Mouse (Mus musculus): Measurements from ENCODE around the gene Tenm1. TPM values are rescaled to one million over a fixed set of nuclear protein-coding genes. Genes with fewer than 3 reads are reported as not detected.
A peak's percentile ranks its signal among the peaks of the same experiment; 100 is the strongest.

Tenm1 gene
- total and polyA plus RNA-seq, 2 experiments: not detected

DNA sequence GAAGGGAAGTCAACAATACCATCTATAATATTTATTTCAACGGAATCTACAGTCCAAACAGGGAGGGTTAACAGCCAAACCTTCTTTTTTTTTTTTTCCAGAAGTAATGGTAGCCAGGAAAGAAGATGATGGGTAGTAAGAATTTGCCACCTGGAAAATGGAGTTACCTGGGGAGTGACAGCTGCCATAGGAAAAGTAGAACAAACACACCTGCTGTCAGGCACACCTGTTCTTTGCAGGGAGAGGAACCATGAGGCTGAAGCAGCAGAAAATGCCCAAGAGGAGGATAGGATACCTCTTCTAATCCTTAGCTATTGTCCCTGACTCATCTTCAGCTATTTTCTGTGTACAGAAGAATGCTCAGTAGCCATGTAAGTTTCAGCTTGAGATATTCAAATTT lies 306.4 kb downstream of the Tenm1 start:
- TF ChIP-seq POLR2A (IDR thresholded peaks at IDR 0.05; ENCODE audit: extremely low read depth, insufficient read depth, low read length): no peak
- TF ChIP-seq CTCF (IDR thresholded peaks at IDR 0.05; ENCODE audit: low read depth, low read length): no peak
- no peaks in the 10 kb centered on the region for H3K36me3 ChIP-seq (ENCODE audit: control insufficient read depth, insufficient read depth, low read length)
- H3K4me3 ChIP-seq (ENCODE audit: insufficient read depth, low read depth, low read length): no peak overlapping the region
- H3K4me1 ChIP-seq (ENCODE audit: control insufficient read depth, insufficient read depth, low read length): no peaks in the 10 kb centered on the region
- no peak overlapping the region for H3K9ac ChIP-seq (ENCODE audit: low read depth, low read length)
- H3K27ac ChIP-seq (replicated peaks; ENCODE audit: insufficient read depth, low read depth, low read length): no peak overlapping the region
- H3K79me2 ChIP-seq (ENCODE audit: control insufficient read depth, insufficient read depth, low read length): no peaks in the 10 kb centered on the region
- no peaks in the 10 kb centered on the region for H3K27me3 ChIP-seq (ENCODE audit: control insufficient read depth, insufficient read depth, low read length)
- DNase-seq (ENCODE audit: extremely low read depth, low read depth, low spot score): no peak
- 58% methylated on average over 1 of the region's 1 CpGs for WGBS

DNA sequence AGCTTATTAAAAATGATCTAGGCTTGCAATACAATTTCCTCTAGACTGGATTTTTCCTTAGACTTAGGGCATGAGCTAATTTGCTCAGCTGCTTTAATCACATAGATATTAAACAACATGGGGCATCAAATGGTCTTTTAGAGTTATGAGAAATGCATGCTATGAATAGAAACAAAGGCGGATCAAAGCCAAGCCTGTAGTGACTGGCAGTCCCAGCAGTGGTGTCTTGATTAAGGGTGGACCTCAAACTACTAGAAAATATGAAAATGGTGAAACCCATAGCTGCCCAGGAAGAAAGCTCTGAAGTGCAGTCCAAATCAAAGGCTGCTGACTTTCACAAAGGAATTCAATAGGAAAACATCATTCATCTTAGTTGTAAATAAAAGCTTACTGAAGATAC lies 306.9 kb downstream of the Tenm1 start:
- no peak for TF ChIP-seq CTCF (IDR thresholded peaks at IDR 0.05; ENCODE audit: low read depth, low read length)
- no peak for TF ChIP-seq POLR2A (IDR thresholded peaks at IDR 0.05; ENCODE audit: extremely low read depth, insufficient read depth, low read length)
- WGBS: 74% methylated on average over 1 of the region's 1 CpGs
- H3K27me3 ChIP-seq (ENCODE audit: control insufficient read depth, insufficient read depth, low read length): no peaks in the 10 kb centered on the region

DNA sequence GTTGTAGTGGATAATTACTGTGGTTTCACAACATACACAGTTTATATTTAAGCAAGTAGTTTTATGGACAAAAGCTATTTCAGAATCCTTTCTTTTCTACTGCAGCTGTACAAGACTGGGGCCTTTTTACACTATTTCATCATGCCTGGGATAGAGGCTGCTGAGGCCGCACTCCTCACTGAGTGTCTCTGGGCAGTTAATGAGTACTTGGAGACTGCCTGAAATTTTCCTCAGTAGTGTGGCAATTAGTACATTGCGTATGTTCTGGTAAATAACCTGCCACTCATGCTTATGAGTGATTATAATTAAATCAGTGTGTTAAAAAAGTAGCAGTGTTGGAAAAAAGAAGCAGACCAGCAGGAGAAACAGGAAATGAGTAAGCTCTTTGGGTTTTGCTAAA lies 442.8 kb downstream of the Tenm1 start:
- no peak overlapping the region for H3K27ac ChIP-seq (replicated peaks; ENCODE audit: insufficient read depth, low read depth, low read length)
- no peak overlapping the region for H3K9ac ChIP-seq (ENCODE audit: low read depth, low read length)
- TF ChIP-seq CTCF (IDR thresholded peaks at IDR 0.05; ENCODE audit: low read depth, low read length) (no peak), POLR2A (IDR thresholded peaks at IDR 0.05; ENCODE audit: extremely low read depth, insufficient read depth, low read length) (no peak)
- H3K79me2 ChIP-seq (ENCODE audit: control insufficient read depth, insufficient read depth, low read length): no peaks in the 10 kb centered on the region
- H3K4me1 ChIP-seq (ENCODE audit: control insufficient read depth, insufficient read depth, low read length): no peaks in the 10 kb centered on the region
- DNase-seq (ENCODE audit: extremely low read depth, low read depth, low spot score): no peak
- no peaks in the 10 kb centered on the region for H3K36me3 ChIP-seq (ENCODE audit: control insufficient read depth, insufficient read depth, low read length)
- H3K27me3 ChIP-seq (ENCODE audit: control insufficient read depth, insufficient read depth, low read length): no peaks in the 10 kb centered on the region
- WGBS: 73% methylated on average over 2 of the region's 2 CpGs
- H3K4me3 ChIP-seq (ENCODE audit: insufficient read depth, low read depth, low read length): no peak overlapping the region

More for the DNA sequence above, 306.9 kb downstream of the Tenm1 start:
- Histone ChIP-seq H3K9ac (ENCODE audit: low read depth, low read length) (no peak overlapping the region), H3K27ac (replicated peaks; ENCODE audit: insufficient read depth, low read depth, low read length) (no peak overlapping the region), H3K4me3 (ENCODE audit: insufficient read depth, low read depth, low read length) (no peak overlapping the region), H3K79me2 (ENCODE audit: control insufficient read depth, insufficient read depth, low read length) (no peaks in the 10 kb centered on the region), H3K4me1 (ENCODE audit: control insufficient read depth, insufficient read depth, low read length) (no peaks in the 10 kb centered on the region), H3K36me3 (ENCODE audit: control insufficient read depth, insufficient read depth, low read length) (no peaks in the 10 kb centered on the region)
- no peak for DNase-seq (ENCODE audit: extremely low read depth, low read depth, low spot score)

DNA sequence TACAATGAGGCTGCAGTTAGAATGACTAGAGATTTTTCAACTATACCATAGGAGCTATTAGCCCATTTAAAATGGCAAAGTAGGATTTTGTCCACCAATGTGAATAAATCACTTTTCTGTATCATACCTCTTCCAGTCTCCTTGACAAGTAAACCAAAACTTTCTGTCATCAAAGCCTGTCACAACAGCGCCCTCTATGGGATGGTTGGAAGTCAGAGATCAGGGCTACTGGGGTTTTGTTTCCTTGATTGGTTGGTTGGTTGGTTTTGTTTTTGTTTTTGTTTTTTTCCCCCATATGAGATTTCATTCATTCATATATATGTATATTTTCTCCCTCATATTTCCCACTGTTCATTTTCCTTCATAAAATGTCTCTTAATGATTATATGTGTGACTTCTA lies 455.4 kb downstream of the Tenm1 start:
- H3K27me3 ChIP-seq (ENCODE audit: control insufficient read depth, insufficient read depth, low read length): no peaks in the 10 kb centered on the region
- no peak overlapping the region for H3K27ac ChIP-seq (replicated peaks; ENCODE audit: insufficient read depth, low read depth, low read length)
- TF ChIP-seq POLR2A (IDR thresholded peaks at IDR 0.05; ENCODE audit: extremely low read depth, insufficient read depth, low read length) (no peak), CTCF (IDR thresholded peaks at IDR 0.05; ENCODE audit: low read depth, low read length) (0 out of 2 replicates have a peak, but pooled peaks have one; percentile 7)
- H3K4me3 ChIP-seq (ENCODE audit: insufficient read depth, low read depth, low read length): no peak overlapping the region
- peak; percentile 0 for DNase-seq (ENCODE audit: extremely low read depth, low read depth, low spot score)
- H3K36me3 ChIP-seq (ENCODE audit: control insufficient read depth, insufficient read depth, low read length): no peaks in the 10 kb centered on the region
- 0% methylated on average over 1 of the region's 1 CpGs for WGBS
- no peaks in the 10 kb centered on the region for H3K79me2 ChIP-seq (ENCODE audit: control insufficient read depth, insufficient read depth, low read length)
- H3K9ac ChIP-seq (ENCODE audit: low read depth, low read length): no peak overlapping the region
- H3K4me1 ChIP-seq (ENCODE audit: control insufficient read depth, insufficient read depth, low read length): no peaks in the 10 kb centered on the region

DNA sequence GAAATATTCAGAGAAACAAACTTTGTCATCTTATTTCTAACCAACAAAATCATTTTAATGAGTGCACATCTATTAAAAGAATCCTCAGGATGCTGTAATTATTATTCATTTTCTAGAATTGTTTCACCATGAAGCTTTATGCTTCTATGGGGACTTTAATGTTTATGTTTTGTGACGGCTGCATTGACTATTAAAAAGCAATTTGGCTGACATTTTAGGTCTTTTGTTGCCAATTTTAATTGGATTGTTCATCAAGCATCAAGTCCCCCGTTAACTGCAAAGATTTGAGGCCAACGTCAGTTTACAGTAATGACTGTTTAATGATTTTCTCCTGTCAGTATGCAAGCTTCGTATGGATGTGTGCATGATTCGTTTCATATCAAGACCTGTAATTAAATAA lies 461.3 kb downstream of the Tenm1 start:
- Histone ChIP-seq H3K27me3 (ENCODE audit: control insufficient read depth, insufficient read depth, low read length) (no peaks in the 10 kb centered on the region), H3K4me1 (ENCODE audit: control insufficient read depth, insufficient read depth, low read length) (no peaks in the 10 kb centered on the region), H3K79me2 (ENCODE audit: control insufficient read depth, insufficient read depth, low read length) (no peaks in the 10 kb centered on the region), H3K27ac (replicated peaks; ENCODE audit: insufficient read depth, low read depth, low read length) (no peak overlapping the region), H3K4me3 (ENCODE audit: insufficient read depth, low read depth, low read length) (no peak overlapping the region), H3K9ac (ENCODE audit: low read depth, low read length) (no peak overlapping the region), H3K36me3 (ENCODE audit: control insufficient read depth, insufficient read depth, low read length) (no peaks in the 10 kb centered on the region)
- DNase-seq (ENCODE audit: extremely low read depth, low read depth, low spot score): no peak
- 64% methylated on average over 5 of the region's 5 CpGs for WGBS
- no peak for TF ChIP-seq CTCF (IDR thresholded peaks at IDR 0.05; ENCODE audit: low read depth, low read length)
- no peak for TF ChIP-seq POLR2A (IDR thresholded peaks at IDR 0.05; ENCODE audit: extremely low read depth, insufficient read depth, low read length)

DNA sequence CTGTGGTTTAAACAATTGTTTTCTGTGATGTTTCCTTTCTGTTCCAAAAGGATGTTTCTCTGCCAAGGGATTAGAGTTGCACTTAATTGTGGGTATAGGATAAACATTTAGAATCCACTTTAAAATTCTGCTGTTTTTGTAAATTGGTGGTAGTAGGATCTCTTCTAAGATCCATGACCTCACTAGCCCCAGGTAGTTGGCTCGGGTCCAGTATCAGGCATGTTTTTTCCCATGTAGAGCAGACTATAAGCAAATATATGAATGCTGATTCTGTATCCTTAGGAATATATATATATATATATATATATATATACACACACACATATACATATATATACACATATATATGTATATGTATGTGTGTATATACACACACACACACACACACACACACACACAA lies 567.2 kb downstream of the Tenm1 start:
- H3K4me3 ChIP-seq (ENCODE audit: insufficient read depth, low read depth, low read length): no peak overlapping the region
- H3K4me1 ChIP-seq (ENCODE audit: control insufficient read depth, insufficient read depth, low read length): no peaks in the 10 kb centered on the region
- H3K36me3 ChIP-seq (ENCODE audit: control insufficient read depth, insufficient read depth, low read length): no peaks in the 10 kb centered on the region
- TF ChIP-seq POLR2A (IDR thresholded peaks at IDR 0.05; ENCODE audit: extremely low read depth, insufficient read depth, low read length) (no peak), CTCF (IDR thresholded peaks at IDR 0.05; ENCODE audit: low read depth, low read length) (no peak)
- no peaks in the 10 kb centered on the region for H3K27me3 ChIP-seq (ENCODE audit: control insufficient read depth, insufficient read depth, low read length)
- H3K27ac ChIP-seq (replicated peaks; ENCODE audit: insufficient read depth, low read depth, low read length): no peak overlapping the region
- no peak for DNase-seq (ENCODE audit: extremely low read depth, low read depth, low spot score)
- WGBS: 62% methylated on average over 1 of the region's 1 CpGs
- H3K9ac ChIP-seq (ENCODE audit: low read depth, low read length): no peak overlapping the region
- no peaks in the 10 kb centered on the region for H3K79me2 ChIP-seq (ENCODE audit: control insufficient read depth, insufficient read depth, low read length)
